Mouse (Mus musculus): ENCODE data around the gene Sptbn4.

Sptbn4 gene

GRCm38 (mm10) chr7:27428002-27428401, 19.5 kb downstream of the Sptbn4 start:
- DNase-seq, result no peak

GRCm38 (mm10) chr7:27427387-27427786, 20.1 kb downstream of the Sptbn4 start:
- DNase-seq, result no peak

GRCm38 (mm10) chr7:27423556-27424326, 23.7 kb downstream of the Sptbn4 start:
- no peak for DNase-seq

GRCm38 (mm10) chr7:27419101-27419500, 28.4 kb downstream of the Sptbn4 start:
- DNase-seq, result no peak

GRCm38 (mm10) chr7:27417151-27417550, 30.3 kb downstream of the Sptbn4 start:
- DNase-seq, result no peak

GRCm38 (mm10) chr7:27408379-27409176, 38.9 kb downstream of the Sptbn4 start:
- DNase-seq, result peak; percentile 69

- no peak for DNase-seq
These were observed 39.7 kb downstream of the Sptbn4 start for GRCm38 (mm10) chr7:27407816-27408215.

GRCm38 (mm10) chr7:27406481-27406880, 41.0 kb downstream of the Sptbn4 start:
- DNase-seq, result no peak

- no peak for DNase-seq
These were observed 43.1 kb downstream of the Sptbn4 start for GRCm38 (mm10) chr7:27404203-27404942.

GRCm38 (mm10) chr7:27402675-27403074, 44.8 kb downstream of the Sptbn4 start:
- peak; percentile 70 for DNase-seq

GRCm38 (mm10) chr7:27400545-27400944, 46.9 kb downstream of the Sptbn4 start:
- DNase-seq, result no peak

- DNase-seq, result peak; percentile 24
These were observed 50.2 kb downstream of the Sptbn4 start for GRCm38 (mm10) chr7:27397048-27397949.

- DNase-seq, result no peak
These were observed 51.1 kb downstream of the Sptbn4 start for GRCm38 (mm10) chr7:27396184-27397047.

- no peak for DNase-seq
These were observed 51.8 kb downstream of the Sptbn4 start for GRCm38 (mm10) chr7:27395521-27396183.

GRCm38 (mm10) chr7:27391416-27391815, 56.1 kb downstream of the Sptbn4 start:
- no peak for DNase-seq

GRCm38 (mm10) chr7:27389213-27389612, 58.3 kb downstream of the Sptbn4 start:
- no peak for DNase-seq

GRCm38 (mm10) chr7:27384731-27385130, 62.8 kb downstream of the Sptbn4 start:
- peak; percentile 50 for DNase-seq

GRCm38 (mm10) chr7:27384134-27384533, 63.4 kb downstream of the Sptbn4 start:
- DNase-seq, result no peak

- no peak for DNase-seq
These were observed 64.3 kb downstream of the Sptbn4 start for GRCm38 (mm10) chr7:27383233-27383632.

- DNase-seq, result no peak
These were observed 65.9 kb downstream of the Sptbn4 start for GRCm38 (mm10) chr7:27381560-27381959.

GRCm38 (mm10) chr7:27381009-27381408, 66.5 kb downstream of the Sptbn4 start:
- DNase-seq, result no peak
